Mouse (Mus musculus): ENCODE data around the gene Faah.

Faah gene

DNA sequence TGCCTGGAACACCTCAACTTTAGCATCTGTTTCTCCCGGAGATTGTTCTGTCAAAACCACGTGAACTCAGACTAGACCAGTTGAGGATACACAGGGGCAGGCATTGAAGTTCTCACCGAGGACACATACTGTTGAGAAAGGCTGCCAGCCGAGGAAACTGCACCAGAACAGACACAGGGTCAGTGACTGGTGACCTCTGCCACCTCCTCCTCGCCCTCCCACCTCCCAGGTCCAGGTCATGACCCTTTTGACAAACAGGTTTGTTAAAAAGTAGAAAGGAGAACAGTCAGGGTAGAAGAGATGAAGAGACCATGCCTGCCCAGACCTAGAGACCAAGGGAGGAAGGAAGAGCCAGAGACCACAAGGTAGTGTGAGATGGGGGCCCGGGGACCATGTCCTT is 17.1 kb downstream of the Faah start:
- no peak for DNase-seq (ENCODE audit: low read depth)

GRCm38 (mm10) chr4:115996729-115997128 is 21.0 kb downstream of the Faah start:
- DNase-seq (ENCODE audit: low read depth): no peak

DNA sequence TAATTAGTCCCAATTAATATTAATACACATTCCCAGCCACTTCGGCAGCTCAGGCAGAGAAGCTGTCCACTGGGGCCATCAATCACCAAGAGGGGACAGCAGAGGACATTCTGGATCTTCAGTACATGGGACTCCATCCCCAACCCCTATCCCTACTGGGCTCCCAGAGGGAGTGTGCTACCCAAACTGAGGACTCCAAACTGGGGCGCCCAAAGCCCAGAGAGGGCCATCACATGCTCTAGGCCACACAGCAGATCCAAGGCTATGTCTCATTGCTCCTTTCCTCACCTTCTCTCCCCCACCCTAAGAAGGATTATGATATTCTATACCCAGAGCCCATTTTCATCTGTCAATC is 22.4 kb downstream of the Faah start:
- no peak for DNase-seq (ENCODE audit: low read depth)

GRCm38 (mm10) chr4:115994662-115995375 is 22.9 kb downstream of the Faah start:
- DNase-seq (ENCODE audit: low read depth): no peak

- DNase-seq (ENCODE audit: low read depth): no peak
Observed at GRCm38 (mm10) chr4:115989382-115989781, 28.3 kb downstream of the Faah start.

DNA sequence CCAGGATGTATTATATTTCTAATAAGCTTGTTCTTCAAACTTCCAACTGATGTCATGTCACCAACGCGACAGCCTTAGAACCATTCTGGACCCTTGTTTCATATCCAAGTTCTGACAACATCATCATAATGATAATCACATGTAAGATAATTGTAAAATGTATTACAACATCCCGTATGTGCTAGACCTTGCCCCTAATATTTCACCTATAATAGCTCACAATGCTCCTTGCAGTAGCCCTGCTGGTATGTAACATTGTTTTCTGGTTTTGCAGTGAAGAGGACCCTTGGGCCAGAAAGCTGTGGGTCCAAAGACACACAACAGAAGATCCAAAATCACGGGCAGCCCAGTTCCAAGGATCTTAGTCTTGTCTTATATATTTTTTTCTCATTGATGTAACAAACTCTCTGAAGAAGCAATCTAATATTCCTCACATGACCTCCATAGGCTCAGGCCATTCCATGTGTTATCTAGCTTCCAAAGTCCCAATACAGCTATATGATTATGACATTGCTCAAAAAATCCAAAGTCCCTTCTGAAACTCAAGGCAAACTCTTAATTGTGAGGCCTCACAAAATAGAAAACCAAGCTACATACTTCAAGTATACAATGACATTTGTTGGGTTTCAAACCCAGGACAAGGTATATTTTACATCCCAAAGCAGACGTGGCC is 29.7 kb downstream of the Faah start:
- DNase-seq (ENCODE audit: low read depth): no peak

DNA sequence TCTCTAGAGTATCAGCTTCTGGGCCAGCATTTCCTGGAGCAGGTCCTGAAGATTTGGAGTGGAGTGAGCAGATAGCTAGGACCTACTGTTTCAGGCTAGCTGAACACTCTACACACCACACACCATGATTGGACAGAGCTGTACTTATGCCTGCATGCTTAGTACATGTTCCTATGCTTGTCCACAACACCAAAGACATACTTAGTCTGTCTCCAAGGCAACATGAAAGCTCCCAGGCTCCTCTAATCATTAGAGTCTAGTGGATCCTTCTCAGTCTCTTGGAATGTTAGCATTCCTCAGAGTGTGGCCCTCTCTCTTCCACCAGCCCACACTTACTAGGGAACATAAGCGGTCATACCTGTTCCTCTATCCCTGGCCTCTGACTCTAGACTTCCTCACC is 30.3 kb downstream of the Faah start:
- DNase-seq (ENCODE audit: low read depth): no peak

DNA sequence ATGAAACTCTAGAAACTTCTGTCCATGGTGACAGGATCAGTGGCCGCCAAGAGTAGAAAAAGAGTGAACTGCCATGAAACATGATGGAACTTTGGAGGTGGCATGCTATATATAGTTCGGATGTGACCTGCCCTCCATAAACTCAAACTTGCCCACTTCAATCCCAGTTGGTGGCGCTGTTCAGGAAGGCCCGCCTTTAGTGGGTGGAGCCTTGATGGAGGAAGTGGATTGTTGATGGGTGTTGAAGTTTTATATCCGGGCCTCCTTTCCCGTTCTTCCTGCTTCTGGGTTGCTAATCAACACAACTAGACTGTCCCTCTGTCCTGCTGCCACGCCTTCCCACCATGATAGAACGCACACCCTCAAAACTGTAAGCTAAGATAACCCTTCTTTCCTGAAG is 32.8 kb downstream of the Faah start:
- DNase-seq (ENCODE audit: low read depth): peak; percentile 72

DNA sequence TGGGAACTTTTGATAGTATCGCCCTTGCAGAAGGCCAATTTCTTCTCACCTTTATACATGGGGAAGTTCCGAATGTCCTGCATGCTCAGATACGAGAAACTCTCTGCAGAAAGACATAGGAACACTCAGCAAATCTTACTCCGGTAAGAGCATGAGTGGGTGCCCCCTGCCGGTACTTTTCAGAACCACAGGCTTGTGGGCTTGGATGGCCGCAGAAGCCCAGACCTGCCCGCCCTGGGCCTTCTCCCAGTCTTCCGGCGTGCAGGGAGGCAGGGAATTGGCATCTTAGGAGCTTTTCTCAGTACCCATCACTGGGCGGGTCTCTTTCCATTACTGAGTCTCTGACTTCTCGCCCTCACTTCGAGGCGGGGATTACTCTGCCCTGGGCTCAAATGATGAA is 33.6 kb downstream of the Faah start:
- peak; percentile 84 for DNase-seq (ENCODE audit: low read depth)

DNA sequence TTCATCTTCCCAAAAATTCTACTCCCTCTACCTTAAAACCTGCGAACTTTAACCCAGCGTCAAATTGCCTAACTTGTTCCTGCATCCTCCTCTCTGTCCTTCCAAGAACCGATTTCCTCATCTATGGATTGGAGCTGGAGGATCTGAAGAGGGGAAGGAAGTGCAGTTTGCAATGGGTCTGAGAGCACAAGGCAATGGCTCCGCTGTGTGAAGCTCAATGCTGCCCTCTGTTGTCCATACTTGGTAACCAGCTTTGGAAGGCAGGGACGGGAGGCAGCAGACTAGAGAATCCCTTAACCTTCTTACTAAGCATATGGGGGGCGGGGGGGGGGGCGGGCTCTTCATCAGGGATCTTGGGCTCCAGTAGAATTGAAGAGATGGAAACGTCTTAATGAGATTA is 37.0 kb downstream of the Faah start:
- peak; percentile 87 for DNase-seq (ENCODE audit: low read depth)

DNA sequence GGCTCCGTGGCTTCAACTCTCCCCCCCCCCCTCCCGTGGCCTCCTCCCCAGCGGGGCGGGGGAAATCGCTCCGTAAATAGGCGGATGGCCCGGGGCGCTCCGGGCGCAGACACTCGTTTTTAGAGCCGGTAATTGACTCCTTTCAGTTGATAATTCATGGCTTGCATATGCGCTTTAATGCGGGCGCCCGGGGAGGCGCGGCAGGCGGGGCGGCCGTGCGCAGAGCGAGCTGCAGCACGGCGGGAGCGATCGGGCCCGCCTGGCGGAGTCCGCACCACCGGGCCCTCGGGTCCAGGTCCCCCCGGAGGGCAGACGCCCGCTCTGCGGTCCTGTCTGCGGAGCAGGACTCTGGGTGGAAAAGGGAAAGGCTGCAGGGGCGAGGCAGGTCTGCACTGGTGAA is 38.3 kb downstream of the Faah start:
- DNase-seq (ENCODE audit: low read depth): no peak

DNA sequence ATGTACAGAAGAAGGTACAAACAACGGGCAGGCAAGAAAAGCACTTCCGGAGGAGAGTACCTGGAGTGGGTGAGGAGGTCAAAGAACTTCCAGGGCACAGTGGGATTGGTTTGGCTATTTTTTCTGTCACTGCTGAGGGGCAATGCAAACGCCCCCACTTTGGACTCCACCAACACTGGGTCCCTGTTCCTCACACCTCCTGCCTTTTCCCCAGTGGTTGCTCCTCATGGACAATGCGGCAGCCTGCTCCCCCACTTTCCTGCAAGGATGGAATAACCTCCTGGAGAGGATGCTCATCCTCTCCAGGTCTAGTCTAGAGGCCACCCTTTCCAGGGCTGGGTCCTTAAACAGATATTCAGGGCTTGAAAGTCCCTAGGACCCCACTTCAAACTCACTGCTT is 38.8 kb downstream of the Faah start:
- DNase-seq (ENCODE audit: low read depth): no peak

GRCm38 (mm10) chr4:115972543-115972942 is 45.2 kb downstream of the Faah start:
- DNase-seq (ENCODE audit: low read depth): no peak

GRCm38 (mm10) chr4:115964446-115964845 is 53.3 kb downstream of the Faah start:
- no peak for DNase-seq (ENCODE audit: low read depth)

GRCm38 (mm10) chr4:115963751-115964150 is 54.0 kb downstream of the Faah start:
- no peak for DNase-seq (ENCODE audit: low read depth)

- DNase-seq (ENCODE audit: low read depth): peak; percentile 42
Observed at GRCm38 (mm10) chr4:115962671-115963412, 54.9 kb downstream of the Faah start.

DNA sequence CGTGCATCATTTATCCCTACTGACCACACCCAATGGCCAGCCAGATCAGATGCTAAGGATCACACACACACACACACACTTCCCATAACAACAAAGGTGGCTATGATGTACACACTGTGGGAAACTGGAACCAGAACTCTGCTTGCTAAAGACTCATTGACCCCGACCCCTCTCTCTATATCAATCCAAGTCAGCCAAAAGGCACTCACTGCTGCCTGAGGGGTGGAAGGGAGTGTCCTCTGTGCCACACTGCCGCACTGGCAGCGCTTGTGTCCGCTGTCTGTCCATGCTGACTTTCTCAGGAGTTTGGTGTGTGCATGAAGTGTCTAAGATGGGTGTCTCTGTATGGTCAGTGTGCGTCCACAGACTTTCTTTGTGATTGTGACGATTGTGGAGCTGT is 55.7 kb downstream of the Faah start:
- no peak for DNase-seq (ENCODE audit: low read depth)

- DNase-seq (ENCODE audit: low read depth): no peak
Observed at GRCm38 (mm10) chr4:115959546-115959945, 58.2 kb downstream of the Faah start.

GRCm38 (mm10) chr4:115955494-115955775 is 62.3 kb downstream of the Faah start:
- no peak for DNase-seq (ENCODE audit: low read depth)

- DNase-seq (ENCODE audit: low read depth): no peak
Observed at GRCm38 (mm10) chr4:115954656-115955493, 62.9 kb downstream of the Faah start.

- no peak for DNase-seq (ENCODE audit: low read depth)
Observed at GRCm38 (mm10) chr4:115953559-115953958, 64.2 kb downstream of the Faah start.

GRCm38 (mm10) chr4:115952758-115953157 is 65.0 kb downstream of the Faah start:
- peak; percentile 74 for DNase-seq (ENCODE audit: low read depth)
